Mouse (Mus musculus) liver, embryonic 14.5 days (tissue): Measurements from ENCODE around the gene Nos1ap. TPM values are rescaled to one million over a fixed set of nuclear protein-coding genes. Genes with fewer than 3 reads are reported as not detected.

Experiments
- ATAC-seq: fragments of 200-750 bp; cut with Nextera tagmentation; 2 replicates; pipeline ENCODE4 v1.8.0; 2017; ENCODE audit warnings: moderate number of reproducible peaks, mild to moderate bottlenecking, moderate library complexity; ENCODE audit not compliant: insufficient read depth
- DNase-seq, 3 experiments: peaks; one replicate each; pipeline ENCODE4 v3.0.0-alpha.2; 2012 to 2013; ENCODE audit warnings: low read depth in 3 of 3, low spot score in 3 of 3
- H3K27ac ChIP-seq: fragments of 300-500 bp; sonication (generic); 2 replicates; pipeline ENCODE4 v1.5.1; 2014; ENCODE audit warnings: moderate library complexity, mild to moderate bottlenecking, control low read depth, inconsistent platforms
- H3K27me3 ChIP-seq: fragments of 300-500 bp; sonication (generic); 2 replicates; pipeline ENCODE4 v1.6.1; 2014; ENCODE audit warnings: mild to moderate bottlenecking, low read length, moderate library complexity; ENCODE audit not compliant: control insufficient read depth, insufficient read depth
- H3K36me3 ChIP-seq: fragments of 300-500 bp; sonication (generic); replicated peaks from 2 replicates; pipeline ENCODE4 v1.6.1; 2014; ENCODE audit warnings: low read depth; ENCODE audit not compliant: control insufficient read depth, insufficient read depth
- H3K4me1 ChIP-seq, 2 experiments: fragments of 200-500 bp in 1 of 2; fragments of 300-500 bp in 1 of 2; sonication (generic) in 1 of 2; replicated peaks; 2 replicates each; pipeline ENCODE4 v1.6.1; 2012 to 2014; ENCODE audit warnings: antibody characterized with exemption in 1 of 2, inconsistent platforms in 1 of 2, low read length in 1 of 2; ENCODE audit not compliant: control insufficient read depth in 2 of 2, insufficient read depth in 2 of 2
- H3K4me2 ChIP-seq: fragments of 300-500 bp; sonication (generic); 2 replicates; pipeline ENCODE4 v1.6.1; 2014; ENCODE audit warnings: low read depth, mild to moderate bottlenecking, control low read depth, moderate library complexity
- H3K4me3 ChIP-seq, 2 experiments: fragments of 200-500 bp in 1 of 2; fragments of 300-500 bp in 1 of 2; sonication (generic) in 1 of 2; 2 replicates each; pipeline ENCODE4 v1.5.1; 2012 to 2014; ENCODE audit warnings: low read depth in 2 of 2, low read length in 2 of 2, mild to moderate bottlenecking in 2 of 2, control low read depth in 1 of 2, inconsistent platforms in 1 of 2, moderate library complexity in 1 of 2; ENCODE audit not compliant: insufficient read depth in 1 of 2
- H3K9ac ChIP-seq: fragments of 300-500 bp; sonication (generic); replicated peaks from 2 replicates; pipeline ENCODE4 v1.6.1; 2014; ENCODE audit warnings: mild to moderate bottlenecking, control low read depth, moderate library complexity
- H3K9me3 ChIP-seq: fragments of 300-500 bp; sonication (generic); 2 replicates; pipeline ENCODE4 v1.6.1; 2016; ENCODE audit warnings: low read length, mixed read lengths; ENCODE audit not compliant: control insufficient read depth
- CTCF ChIP-seq: IDR thresholded peaks from 2 replicates; pipeline ENCODE4 v1.5.1; 2016; ENCODE audit warnings: antibody characterized with exemption, low read depth, control low read depth
- EP300 ChIP-seq: IDR thresholded peaks from 2 replicates; pipeline ENCODE4 v1.6.1; 2016; ENCODE audit warnings: antibody characterized with exemption, low read depth
- WGBS: fragments of 180-500 bp; shearing (Covaris S2); extraction: QIAGEN DNeasy Blood & Tissue Kit; methylation state at CpG from one replicate; pipeline ENCODE4 v1.1.7; 2014; ENCODE audit not compliant: insufficient replicate concordance; 5-methylcytosine and 5-hydroxymethylcytosine counted together
- polyA plus RNA-seq, 2 experiments: library from polyadenylated mRNA; depleted of rRNA in 1 of 2; stranded (reverse) in 1 of 2; unstranded in 1 of 2; fragments of >200 nt; fragmentation: Nextera tagmentation in 1 of 2; extraction: Ambion mirVana in 1 of 2; gene quantifications; 2 replicates each; pipeline versions ENCODE4 v1.2.1 to v1.2.3; 2012 to 2014

Gene Nos1ap
- polyA plus RNA-seq, 2 experiments: 1.8 to 2.2 TPM

GRCm38 (mm10) chr1:170325277-170325676, 264.4 kb downstream of the Nos1ap start:
- ATAC-seq: no peak
- H3K9me3 ChIP-seq: no peaks in the 10 kb centered on the region
- 61% methylated on average over 4 of the region's 4 CpGs for WGBS
- H3K9ac ChIP-seq: no peak overlapping the region
- no peak for DNase-seq
- no peak overlapping the region for H3K4me2 ChIP-seq
- TF ChIP-seq CTCF: no peak
- no peak for TF ChIP-seq EP300
- no peak overlapping the region for H3K4me3 ChIP-seq
- H3K27me3 ChIP-seq: no peaks in the 10 kb centered on the region
- H3K36me3 ChIP-seq: no peaks in the 10 kb centered on the region
- H3K4me1 ChIP-seq: 0 out of 4 replicates have a peak, but pooled peaks cover 0 to 2% of the 10 kb centered on the region in 2 experiments
- no peak overlapping the region for H3K27ac ChIP-seq

GRCm38 (mm10) chr1:170324312-170324711, 265.3 kb downstream of the Nos1ap start:
- TF ChIP-seq CTCF (no peak), EP300 (no peak)
- Histone ChIP-seq H3K4me3 (no peak overlapping the region), H3K27ac (no peak overlapping the region), H3K27me3 (no peaks in the 10 kb centered on the region), H3K4me2 (no peak overlapping the region), H3K36me3 (no peaks in the 10 kb centered on the region), H3K9me3 (no peaks in the 10 kb centered on the region), H3K4me1 (0 out of 4 replicates have a peak, but pooled peaks cover 0 to 2% of the 10 kb centered on the region in 2 experiments), H3K9ac (no peak overlapping the region)
- ATAC-seq (no peak), DNase-seq (no peak)
- 68% methylated on average over 1 of the region's 1 CpGs for WGBS

- H3K4me3 ChIP-seq: no peak overlapping the region
- H3K9me3 ChIP-seq: no peaks in the 10 kb centered on the region
- WGBS: 75% methylated on average over 10 of the region's 10 CpGs
- no peak overlapping the region for H3K4me2 ChIP-seq
- H3K36me3 ChIP-seq: no peaks in the 10 kb centered on the region
- H3K4me1 ChIP-seq: 0 out of 4 replicates have a peak, but pooled peaks cover 0 to 2% of the 10 kb centered on the region in 2 experiments
- ATAC-seq (no peak), DNase-seq (no peak)
- H3K9ac ChIP-seq: no peak overlapping the region
- TF ChIP-seq CTCF (no peak), EP300 (no peak)
- H3K27ac ChIP-seq: no peak overlapping the region
- no peaks in the 10 kb centered on the region for H3K27me3 ChIP-seq
Observed at GRCm38 (mm10) chr1:170323001-170323400, 266.7 kb downstream of the Nos1ap start.

GRCm38 (mm10) chr1:170322046-170322445, 267.6 kb downstream of the Nos1ap start:
- WGBS: 56% methylated on average over 2 of the region's 2 CpGs
- Histone ChIP-seq H3K9ac (no peak overlapping the region), H3K4me3 (no peak overlapping the region), H3K27ac (no peak overlapping the region), H3K9me3 (no peaks in the 10 kb centered on the region), H3K4me1 (0 out of 4 replicates have a peak, but pooled peaks cover 0 to 2% of the 10 kb centered on the region in 2 experiments), H3K4me2 (no peak overlapping the region), H3K27me3 (no peaks in the 10 kb centered on the region), H3K36me3 (no peaks in the 10 kb centered on the region)
- TF ChIP-seq CTCF (no peak), EP300 (no peak)
- ATAC-seq (no peak), DNase-seq (no peak)

GRCm38 (mm10) chr1:170311431-170311830, 278.2 kb downstream of the Nos1ap start:
- ATAC-seq: no peak
- no peaks in the 10 kb centered on the region for H3K9me3 ChIP-seq
- WGBS: 62% methylated on average over 6 of the region's 6 CpGs

More at GRCm38 (mm10) chr1:170311431-170311830, 278.2 kb downstream of the Nos1ap start:
- H3K27me3 ChIP-seq: no peaks in the 10 kb centered on the region
- DNase-seq: no peak
- no peak for TF ChIP-seq EP300
- no peak for TF ChIP-seq CTCF
- H3K9ac ChIP-seq: no peak overlapping the region
- no peaks in the 10 kb centered on the region for H3K4me1 ChIP-seq
- H3K36me3 ChIP-seq: no peaks in the 10 kb centered on the region
- no peak overlapping the region for H3K27ac ChIP-seq
- H3K4me2 ChIP-seq: no peak overlapping the region
- H3K4me3 ChIP-seq: no peak overlapping the region
